Mouse (Mus musculus) erythroblast, adult 5-6 weeks (primary cell): ENCODE measurements at regions not wholly inside any gene's neighbourhood (a gene's known extent, or its start where the extent isn't known, plus 50 kb on each side); places are given as distances from the start of the nearest gene placed in this dataset.
A peak's percentile ranks its signal among the peaks of the same experiment; 100 is the strongest.

Experiments used
- ATAC-seq: replicated peaks from 2 replicates; pipeline ENCODE4 v1.8.0; 2016; ENCODE audit warnings: moderate number of reproducible peaks, mild to moderate bottlenecking, moderate TSS enrichment, inconsistent platforms; ENCODE audit not compliant: poor library complexity, low FRiP score, severe bottlenecking

DNA sequence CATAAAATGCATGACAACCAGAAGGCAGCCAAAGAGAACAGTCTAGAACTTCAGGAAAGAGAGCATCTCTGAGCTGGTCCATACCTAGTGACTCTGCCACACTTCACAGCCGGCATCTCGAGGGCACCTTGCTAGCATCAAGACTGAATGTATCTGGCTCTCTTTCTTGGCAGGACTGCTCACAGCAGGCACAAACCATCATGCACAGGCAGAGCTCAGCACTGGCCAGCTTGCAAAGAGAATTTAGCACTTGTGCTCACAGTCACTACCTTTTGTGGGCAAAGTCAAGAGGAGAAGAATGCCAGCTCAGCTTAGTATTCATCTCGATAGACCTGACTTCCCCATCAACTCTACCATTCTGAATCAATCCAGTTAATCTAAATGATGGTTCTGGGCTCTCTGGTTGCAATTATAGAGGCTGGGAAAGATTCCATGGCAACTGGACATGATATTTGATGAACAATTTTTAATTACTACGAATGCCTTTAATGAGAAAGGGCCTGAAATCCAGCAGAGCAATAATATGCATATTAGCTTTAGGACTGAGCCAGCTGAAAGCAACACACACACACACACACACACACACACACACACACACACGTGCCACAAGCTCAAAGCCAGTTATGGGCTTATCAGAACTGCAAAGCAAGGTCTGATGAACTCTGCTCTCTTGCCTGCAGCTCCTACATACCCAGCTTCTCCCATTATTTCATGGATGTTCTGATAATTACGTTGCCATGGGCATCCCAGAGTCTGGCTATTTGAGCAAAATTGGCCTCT is 686.0 kb downstream of the Pdcd6ip start:
- ATAC-seq: no peak

DNA sequence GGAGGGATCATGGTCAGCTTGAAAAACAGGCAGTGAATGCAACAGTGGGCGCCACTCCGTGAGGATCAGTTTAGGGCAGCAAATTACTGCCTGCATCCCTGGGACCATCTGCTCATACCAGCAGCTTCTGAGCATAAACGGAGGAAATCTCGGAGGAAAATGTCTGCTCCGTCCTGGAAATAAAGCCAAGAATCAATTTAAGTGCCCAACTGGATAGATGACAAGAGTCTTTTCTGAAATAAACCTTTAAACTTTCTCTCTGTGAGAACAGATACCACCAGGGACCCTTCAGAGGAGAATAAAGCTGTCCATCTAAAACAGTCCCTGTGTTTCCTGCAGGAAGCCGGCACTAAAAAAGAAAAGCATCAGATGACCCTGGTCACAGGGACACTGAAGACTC is 688.5 kb downstream of the Pdcd6ip start:
- ATAC-seq: no peak

DNA sequence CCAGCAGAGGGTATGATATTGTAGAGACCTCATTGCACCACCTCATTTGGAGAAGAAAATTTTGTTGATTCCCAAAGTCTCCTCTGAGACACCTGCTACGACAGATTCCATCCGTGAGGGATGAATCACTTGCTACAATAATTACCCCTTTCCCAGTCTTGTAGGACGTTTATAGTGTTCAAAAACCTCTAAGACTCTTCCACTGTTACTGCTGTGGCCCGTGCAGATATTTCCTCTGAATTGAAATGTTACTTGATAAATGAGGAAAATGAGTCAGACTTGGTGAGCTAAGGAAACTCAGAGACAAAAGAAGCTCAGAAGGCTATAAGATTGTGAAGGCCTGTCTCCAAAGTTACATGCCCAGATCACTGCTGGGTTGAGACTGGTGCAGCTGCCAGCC is 700.0 kb downstream of the Pdcd6ip start:
- ATAC-seq: no peak

DNA sequence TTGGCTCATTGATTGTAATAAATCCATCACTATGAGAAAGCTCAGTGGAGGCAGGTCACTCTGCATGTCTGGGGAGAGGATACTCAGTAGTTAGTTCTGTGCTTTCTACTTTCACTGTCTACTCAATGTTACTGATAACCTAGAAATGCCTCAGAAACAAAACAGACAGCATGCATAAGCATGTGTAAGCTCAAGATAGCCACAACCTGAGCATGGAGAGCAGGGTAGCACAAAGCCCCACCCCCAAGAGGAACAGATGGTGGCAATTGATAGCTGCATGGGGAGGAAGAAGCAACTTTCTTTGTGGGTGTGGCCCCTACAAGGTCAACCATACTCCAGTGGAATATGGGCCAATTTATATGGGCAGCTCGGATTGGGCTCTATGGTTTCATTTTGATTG is 711.9 kb downstream of the Pdcd6ip start:
- ATAC-seq: peak; percentile 98

DNA sequence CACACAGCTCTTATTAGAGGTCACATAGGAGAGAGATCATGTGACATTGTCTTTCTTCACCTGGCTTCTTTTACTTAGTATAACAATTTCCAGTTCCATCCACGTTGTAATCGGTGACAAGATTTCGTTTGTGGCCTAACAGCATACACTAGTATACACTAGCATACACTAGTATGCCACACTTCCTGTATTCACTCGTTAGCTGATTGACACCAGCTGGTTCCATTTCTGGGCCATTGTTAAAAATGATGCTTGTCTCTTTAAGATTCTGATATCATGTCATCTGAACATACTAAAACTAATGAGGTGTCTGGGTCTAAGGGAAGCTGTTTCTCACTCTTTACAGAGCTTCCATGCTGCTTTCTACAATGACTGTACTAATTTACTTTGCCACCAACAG is 713.3 kb downstream of the Pdcd6ip start:
- ATAC-seq: no peak

DNA sequence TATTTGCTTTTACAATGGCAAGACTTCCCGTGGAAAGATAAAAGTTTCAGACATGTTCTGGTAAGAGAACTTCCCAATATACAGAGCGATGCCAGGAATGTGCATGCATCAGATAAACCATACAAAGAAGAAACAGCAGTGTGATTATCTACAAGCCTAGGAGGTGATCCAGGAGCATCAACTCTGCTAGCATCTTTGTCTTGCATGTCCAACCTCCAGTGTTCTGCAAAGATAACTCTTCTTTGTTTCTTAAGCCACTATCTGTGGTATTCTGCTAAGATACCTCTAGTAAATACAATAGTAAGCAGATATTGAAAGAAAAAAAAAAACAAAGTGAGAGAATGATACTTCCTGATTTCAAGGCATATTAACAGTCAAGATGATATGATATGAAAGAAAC is 714.4 kb downstream of the Pdcd6ip start:
- ATAC-seq: no peak

DNA sequence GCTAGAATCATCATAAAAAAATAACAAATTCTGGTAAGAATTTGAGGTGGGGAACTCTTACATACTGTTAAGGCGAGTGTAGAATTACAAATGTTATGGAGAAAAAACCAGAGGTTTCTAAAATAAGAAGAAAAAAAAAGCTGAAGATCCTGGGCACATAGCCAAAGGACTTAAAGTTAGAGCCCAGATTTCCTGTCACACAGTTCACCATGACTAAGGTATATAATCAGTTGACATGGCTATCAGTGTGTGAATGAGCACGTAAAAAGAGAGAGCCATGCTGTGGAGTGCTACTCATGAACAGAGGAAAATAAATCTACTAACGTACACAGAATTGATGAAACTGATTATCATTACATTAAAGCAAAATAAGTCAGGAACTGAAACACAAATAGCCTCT is 715.1 kb downstream of the Pdcd6ip start:
- peak; percentile 54; the same call in 1 of the 2 replicates for ATAC-seq

DNA sequence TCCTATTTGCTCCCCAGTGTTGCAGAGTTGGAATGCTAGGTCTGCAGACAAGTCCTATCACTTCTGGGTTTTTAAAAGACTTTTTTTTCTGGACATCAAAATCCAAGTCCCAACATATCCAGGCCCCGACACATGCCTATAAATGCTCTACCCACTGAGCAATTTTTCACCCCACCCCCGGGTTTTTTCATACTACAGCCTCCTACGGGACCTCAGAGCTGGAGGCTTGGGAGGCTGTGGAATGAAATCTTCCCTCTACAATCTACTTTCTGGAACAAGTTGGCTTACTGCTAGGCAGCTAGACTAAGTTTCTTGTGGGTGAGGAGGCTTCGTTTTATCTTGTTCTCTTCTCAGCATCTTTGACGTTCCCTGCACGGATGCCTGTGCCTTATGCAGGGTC is 724.7 kb downstream of the Pdcd6ip start:
- no peak for ATAC-seq

DNA sequence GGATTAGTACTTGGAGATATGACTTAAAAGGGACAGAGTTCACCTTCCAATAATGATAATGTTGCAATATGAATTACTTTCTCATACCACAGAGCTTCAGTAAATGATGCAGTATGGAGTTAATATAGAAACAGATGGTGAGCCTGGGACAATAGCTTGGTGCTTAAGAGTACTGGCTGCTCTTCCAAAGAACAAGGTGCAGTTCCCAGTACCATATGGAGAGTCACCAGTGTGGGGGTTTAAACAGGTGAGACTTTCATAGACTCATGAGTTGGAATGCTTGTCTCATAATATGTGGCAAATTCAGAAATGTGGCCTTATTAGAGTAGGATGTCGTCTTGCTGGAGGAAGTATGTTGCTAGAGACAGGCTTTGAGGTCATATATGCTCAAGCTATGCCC is 715.8 kb upstream of the Arpp21 start:
- no peak for ATAC-seq

DNA sequence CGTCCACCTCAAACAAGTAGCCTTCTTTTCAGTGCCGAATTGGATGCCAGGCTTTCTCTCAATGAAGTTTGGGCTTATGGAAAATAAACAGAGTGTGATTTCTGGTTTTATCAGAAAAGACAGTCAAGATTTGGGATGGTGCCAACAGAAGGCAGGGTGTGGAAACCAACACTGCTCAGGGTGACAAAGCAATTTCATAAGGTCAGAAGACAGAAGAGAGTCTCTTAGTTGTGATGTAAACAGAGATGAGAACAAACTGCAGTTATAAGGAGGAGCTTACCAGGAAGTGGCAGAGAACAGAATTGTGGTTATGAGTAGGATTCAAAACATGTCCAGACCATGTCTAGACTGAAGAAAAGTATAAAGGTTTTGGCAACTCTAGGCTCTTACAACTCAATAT is 714.3 kb upstream of the Arpp21 start:
- peak; percentile 69 for ATAC-seq

DNA sequence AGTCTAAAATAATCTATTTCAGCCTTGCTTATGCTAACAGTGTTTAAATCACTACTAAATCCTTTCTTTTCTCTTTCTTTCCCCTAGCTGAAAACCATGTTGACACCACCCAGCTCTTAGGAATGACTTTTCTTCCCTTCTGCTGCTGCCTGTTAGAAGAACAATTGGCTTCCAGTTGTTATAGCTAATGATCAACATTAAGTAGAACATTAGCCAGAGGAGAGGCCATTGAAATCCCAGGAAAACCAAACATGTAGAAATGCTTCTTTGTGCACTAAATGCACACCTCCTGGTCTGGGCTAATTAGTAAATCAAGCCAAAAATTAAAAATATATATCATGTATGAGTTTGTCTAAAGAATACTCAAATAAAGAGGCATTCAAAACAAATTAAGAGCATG is 703.0 kb upstream of the Arpp21 start:
- no peak for ATAC-seq

DNA sequence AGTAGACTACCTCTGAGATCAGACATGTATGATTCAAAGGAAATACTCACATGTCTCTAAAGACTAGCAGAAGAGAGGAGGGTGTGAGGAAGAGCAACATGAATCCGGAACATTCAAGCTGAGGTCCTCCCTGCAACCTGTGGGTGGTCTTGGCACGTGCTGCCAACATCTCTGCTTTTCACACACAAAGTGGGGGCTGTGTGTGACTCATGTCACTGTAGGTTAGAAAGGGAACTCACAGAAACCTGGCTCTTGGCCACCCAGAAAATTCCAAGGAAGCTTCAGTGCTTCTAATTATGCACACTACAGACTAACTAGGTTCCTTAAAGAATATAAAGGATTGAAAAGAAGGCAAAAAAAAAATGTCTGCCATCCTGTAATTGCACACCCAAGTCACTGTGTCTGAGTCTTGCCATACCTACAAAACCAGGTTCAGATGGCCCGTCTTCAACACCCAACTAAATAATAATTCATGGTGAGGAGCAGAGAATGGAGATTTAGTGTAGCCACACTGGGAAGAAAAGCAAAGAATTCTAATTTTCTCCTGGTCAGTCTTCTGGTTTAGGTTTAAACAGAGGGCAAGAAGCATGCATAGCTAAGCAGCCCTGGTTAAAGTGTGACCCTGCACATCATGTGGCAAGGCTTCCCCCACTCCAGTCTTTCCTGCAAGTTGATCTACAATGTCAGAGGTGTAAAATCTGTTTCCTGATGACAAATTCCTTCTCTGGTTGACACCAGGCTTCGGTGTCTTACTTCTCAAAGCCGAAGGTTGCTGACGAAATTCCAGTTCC is 673.8 kb upstream of the Arpp21 start:
- ATAC-seq: no peak

DNA sequence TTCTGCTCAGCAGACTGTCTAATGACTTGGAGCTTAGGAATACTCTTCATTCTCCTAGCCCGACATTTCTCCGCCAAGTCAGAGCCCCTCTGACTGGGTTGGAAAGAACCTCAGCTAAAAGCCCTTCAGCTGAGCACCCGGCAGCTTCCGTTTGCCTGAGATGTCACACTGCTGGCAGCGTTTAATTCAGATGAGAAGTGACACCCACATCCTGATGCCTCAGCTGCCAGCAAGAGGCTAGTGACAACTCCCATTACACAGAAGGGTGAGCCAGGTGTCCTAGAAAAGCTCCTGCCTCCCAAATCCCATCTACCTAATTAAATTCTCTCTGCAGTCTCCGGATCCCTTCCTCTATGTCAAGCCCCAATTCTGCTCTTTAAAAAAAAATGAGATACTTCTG is 670.2 kb upstream of the Arpp21 start:
- ATAC-seq: no peak

DNA sequence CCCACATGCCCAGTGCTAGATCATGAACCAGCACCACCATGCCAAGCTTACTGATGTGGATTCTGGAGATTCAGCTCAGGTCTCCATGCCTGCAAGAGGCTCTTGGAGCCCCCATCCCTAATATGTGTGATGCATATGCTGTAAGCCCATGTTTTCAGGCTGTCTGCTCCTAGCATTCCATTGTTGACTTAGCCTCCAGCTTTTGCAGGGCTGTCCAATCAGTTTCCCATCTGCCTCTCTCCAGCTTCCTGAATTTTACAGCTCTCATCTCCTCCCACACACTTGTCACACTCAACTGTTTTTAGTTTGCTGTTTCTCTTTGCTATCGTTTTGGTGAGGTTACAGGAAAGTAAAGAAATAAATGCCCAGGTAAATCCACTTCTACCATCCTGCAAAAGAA is 629.2 kb upstream of the Arpp21 start:
- no peak for ATAC-seq

DNA sequence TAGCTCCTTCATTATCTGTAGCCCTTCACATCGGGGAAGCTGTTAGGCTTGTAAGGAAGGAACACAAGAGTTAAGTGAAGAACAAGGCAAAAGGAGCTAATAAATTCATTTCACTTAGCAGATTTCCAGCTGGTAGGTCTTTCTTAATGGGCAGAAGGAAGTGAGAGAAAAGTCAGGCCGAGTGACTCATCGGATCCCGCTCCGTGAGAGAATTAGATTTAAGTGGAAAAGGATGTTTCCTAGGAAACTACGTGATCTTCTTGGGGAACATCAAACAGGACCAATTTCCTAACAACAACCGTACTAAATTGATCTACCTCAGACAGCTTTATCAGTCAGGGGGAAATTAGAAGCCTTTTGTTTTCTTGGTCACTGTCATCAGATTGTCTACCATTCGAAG is 625.4 kb upstream of the Arpp21 start:
- no peak for ATAC-seq

DNA sequence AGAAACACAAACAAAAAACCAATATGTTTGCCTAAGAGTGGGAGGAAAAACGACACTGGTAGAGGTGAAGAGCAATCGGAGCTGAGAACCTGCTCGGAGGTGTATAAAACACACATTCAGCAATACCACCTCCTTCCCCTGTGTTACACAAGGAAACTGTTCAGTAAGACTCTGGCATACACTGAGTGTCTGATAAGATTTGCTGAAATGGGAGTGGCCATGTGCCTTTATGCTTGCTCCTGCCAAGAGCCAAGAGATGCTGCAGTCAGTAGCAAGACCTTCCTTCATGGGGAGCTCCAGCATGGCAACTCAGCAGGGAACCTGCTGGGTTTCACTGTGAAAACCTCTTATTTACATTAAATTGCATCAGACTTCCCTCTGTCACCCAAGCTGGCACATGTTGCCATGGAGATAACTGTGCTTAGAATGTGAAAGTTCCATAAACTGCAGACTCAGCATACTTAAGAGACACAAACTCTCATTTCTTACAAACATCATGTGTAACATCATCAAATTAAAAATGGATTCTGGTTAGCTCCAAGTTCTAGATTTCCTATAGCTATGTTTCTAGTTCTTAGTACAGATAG is 624.7 kb upstream of the Arpp21 start:
- ATAC-seq: no peak

DNA sequence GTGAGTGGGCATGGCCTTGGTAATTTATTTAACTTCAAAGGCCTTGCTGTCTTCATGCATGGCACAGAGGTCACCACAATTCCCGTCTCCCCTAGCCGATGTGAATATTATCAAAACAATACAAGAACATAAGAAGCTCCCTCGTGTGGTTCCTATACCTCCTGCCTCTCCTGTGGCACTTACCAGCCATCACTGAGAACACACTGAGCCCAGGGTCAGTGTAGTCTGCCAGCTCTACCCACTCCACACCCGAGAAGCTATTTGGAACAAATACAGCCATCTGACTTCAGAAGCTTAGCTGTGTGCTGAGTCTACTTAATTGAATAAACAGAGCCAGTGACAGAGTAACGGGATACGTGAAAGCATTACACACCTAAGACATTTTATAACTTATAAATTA is 605.7 kb upstream of the Arpp21 start:
- ATAC-seq: no peak

DNA sequence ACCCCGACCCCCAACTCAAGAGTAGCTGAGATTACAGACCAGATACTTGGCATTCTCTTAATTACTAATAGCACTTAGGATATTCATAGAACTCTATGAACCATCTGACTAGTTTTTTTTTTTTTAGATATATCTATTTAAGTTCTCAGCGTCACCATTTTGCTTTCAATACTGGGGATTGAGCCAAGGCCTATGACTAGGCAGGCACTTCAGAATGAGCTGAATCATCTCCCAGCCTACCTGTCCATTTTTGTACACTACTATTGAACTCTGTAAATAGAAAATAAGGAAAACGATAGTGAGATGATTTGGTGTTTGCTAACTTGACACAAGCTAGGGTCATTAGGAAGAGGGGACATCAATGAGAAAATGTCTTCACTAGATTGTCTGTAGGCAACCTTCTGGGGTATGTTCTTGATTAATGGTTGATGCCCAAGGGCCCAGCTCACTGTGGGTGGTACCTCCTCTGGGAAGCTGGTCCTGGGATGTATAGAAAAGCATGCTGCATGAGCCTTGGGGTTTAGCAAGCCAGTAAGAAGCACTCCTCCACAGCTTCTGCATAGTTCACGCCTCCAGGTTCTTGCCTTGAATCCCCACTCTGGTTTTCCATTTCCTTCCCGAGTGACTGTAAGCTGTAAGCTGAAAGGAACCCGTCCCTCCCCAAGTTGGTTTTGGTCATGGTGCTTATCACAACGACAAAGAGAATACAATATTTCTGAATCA is 603.5 kb upstream of the Arpp21 start:
- no peak for ATAC-seq

DNA sequence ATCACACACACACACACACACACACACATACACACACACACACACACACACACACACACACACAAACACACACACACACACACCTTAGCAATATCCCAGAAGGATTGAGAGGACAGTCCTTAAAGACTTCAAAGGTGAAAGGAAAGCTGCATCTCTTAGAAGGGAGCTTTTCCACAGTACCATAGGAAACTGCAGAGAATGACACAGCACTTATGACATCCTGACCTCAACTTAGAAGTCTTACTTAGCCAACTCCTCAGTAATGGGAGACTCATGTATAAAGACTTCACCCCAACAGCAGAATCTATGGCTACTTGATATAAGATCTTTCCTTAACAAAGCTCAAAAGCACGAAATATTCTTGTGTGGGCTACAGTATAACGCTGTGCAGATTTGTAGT is 601.8 kb upstream of the Arpp21 start:
- ATAC-seq: no peak

DNA sequence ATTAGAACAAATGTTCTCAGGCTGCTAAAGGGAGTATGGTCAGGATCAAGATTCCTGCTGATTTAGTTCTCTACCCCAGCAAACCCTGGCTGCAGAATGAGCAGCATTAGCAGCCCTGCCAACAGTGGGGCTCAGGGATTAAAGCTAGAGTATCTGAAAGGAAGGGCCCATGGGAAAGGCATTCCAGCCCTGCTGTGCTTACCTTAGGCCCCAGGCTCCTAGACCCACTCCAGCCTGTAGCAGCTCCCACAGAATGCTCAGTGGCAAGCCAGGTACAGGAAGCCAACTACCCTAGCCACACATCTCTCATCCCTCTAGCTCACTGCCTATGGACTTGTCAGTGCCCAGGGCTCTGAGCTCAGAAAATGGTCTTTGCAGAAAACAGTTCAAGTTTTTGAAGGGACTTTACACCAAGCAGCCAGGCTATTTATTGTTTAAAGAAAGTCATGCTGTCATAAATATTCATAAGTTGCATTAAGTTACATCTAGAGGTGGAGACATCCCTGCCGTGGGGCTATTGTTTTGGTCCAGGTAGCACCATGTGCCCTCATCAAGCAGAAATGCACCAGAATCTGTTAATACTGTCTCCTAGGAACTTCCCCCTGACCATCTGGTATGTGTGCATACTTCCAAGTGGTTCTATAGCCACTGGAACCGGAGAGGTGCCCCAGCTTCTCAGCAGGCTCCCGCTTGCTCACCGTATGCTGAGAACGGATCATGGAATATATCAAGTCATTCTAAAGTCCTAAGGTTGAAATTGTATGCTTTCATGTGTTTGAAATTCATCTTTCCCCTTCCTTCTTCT is 598.9 kb upstream of the Arpp21 start:
- ATAC-seq: no peak
